Mouse (Mus musculus) fat pad, adult 2 months (tissue): ENCODE results near the gene Plscr2.
"Not testable (repeated sequence)": the region's sequence is repeated elsewhere in the genome, so short reads cannot be mapped to it uniquely, and the experiment has no call there.

ENCODE experiments used
- DNase-seq: peaks from one replicate; pipeline ENCODE4 v3.0.0-alpha.2; 2011; ENCODE audit warnings: low read depth, low spot score; ENCODE audit errors: extremely low read depth

Gene Plscr2

GRCm38 (mm10) chr9:92273271-92273670, 2.1 kb upstream of the Plscr2 start:
- no peak for DNase-seq

GRCm38 (mm10) chr9:92273956-92274762, 1.2 kb upstream of the Plscr2 start:
- no peak for DNase-seq

GRCm38 (mm10) chr9:92276360-92276759, 958 bp downstream of the Plscr2 start:
- no peak for DNase-seq

- no peak for DNase-seq
These were observed 4.6 kb downstream of the Plscr2 start for GRCm38 (mm10) chr9:92280048-92280447.

DNA sequence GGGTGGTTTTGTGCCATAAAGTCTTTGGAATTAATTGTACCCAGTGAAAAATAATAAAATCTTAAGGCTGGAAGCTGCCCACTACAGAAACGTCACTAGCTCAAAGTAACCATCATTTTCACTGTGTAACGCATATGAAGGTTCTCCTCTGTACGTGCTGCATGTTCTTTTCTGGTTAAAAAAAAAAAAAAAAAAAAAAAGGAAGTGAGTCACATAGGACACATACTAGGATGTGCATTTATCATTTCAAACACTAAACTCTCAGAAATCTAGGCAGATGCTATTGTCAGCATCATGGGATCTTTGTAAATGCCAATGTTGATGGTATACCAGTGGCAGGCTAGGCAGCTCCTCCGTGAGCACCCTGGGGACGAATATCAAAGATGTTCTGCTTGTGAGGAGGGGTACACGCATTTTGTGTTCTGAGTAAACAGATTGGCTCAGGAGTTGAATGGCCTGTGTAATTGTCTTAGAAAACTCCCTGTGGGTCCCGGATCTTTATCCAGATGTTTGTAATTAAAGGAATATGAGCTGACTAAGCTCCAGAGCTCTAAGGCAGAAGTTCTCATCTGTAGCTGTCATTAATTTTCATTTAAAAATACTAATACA, 7.3 kb downstream of the Plscr2 start:
- no peak for DNase-seq

DNA sequence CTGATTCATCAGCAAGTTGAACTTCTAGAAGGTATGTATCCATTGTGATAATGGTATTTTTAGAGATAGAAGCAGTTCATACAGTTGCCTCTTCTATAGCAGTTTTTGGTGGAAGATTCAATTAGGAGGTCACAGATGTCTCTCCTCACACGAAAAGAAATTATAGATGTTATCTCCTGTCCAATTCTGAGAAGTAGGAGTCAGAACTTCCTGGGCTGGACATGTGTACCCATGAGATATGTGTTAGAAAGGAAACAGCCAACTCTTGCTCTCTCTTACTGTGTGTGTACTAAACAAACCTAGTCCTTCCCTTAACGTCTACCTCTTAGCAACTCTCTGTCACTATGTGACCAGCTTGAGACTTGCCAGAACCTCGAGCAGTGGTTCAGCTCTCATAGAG, 14.3 kb downstream of the Plscr2 start:
- no peak for DNase-seq

- DNase-seq = no peak
These were observed 16.8 kb downstream of the Plscr2 start for GRCm38 (mm10) chr9:92292169-92292568.

- DNase-seq = no peak
These were observed 17.5 kb downstream of the Plscr2 start for GRCm38 (mm10) chr9:92292922-92293321.

GRCm38 (mm10) chr9:92293560-92294548, 18.5 kb downstream of the Plscr2 start:
- DNase-seq = no peak

GRCm38 (mm10) chr9:92298288-92298687, 22.9 kb downstream of the Plscr2 start:
- DNase-seq = no peak

GRCm38 (mm10) chr9:92301213-92301612, 25.8 kb downstream of the Plscr2 start:
- DNase-seq = no peak

- no peak for DNase-seq
These were observed 29.7 kb downstream of the Plscr2 start for GRCm38 (mm10) chr9:92305075-92305474.

- no peak for DNase-seq
These were observed 30.3 kb downstream of the Plscr2 start for GRCm38 (mm10) chr9:92305620-92306220.

DNA sequence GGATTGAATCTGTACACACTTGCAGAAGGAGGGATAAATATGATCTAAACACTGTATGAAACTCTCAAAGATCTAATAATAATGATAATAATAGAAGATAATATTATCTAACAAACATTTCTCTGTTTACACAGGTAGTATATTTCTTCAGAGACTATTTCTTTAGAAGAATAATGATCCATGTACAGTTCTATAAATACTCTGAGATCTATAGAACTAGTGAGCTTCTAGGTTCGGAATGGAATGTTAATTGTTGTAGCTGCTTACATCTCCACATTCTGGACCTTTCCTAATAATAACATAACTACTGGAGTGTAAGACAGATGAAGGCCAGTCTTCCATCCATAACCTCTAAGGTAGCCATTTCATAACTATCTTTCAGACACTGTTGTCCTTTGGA, 33.7 kb downstream of the Plscr2 start, which contains the start of gene 1700057G04Rik:
Gene 1700057G04Rik (plus strand): TSS at position 301 of the 400 bp plus-strand sequence.
- no peak for DNase-seq

GRCm38 (mm10) chr9:92316791-92317190, 41.4 kb downstream of the Plscr2 start:
- no peak for DNase-seq

DNA sequence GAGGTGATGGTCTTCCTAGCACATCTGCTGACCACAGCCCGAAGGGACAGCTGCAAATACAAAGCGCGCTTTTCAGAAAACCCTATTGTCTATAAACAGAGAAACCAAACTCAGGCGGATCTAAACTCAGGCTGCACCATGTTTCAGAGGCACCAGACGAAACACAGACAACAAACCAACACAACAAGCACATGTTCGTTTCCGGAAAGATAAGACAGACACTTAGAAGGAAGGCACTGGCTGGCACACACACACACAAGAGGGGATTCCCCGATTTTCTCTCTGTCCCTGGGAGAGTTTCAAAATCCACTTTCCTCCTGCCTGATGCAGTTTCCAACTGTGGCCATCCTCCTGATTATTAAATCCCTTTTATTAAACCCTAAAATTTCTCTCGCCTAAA, 50.5 kb downstream of the Plscr2 start:
- not testable (repeated sequence) for DNase-seq

DNA sequence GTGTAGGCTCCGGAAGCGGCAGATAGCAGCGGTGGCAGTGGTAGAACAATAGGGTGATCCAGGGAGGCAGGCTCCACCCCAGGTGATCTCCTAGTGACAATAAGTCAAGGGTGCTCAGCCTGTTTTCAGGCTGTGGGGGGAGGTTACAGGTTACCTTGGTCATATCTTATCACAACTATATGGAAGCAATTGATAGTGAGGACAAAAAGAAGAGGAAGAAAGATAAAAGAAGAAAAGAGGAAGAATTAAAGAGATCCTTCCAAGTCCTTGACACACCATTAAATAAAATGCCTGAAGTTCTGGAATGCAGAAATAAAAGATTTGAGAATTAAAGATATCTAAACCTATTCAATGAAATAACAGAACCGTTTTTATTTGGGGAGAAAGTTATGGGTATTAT, 51.4 kb downstream of the Plscr2 start:
- no peak for DNase-seq

- DNase-seq = no peak
These were observed 56.0 kb downstream of the Plscr2 start for GRCm38 (mm10) chr9:92331383-92331782.

DNA sequence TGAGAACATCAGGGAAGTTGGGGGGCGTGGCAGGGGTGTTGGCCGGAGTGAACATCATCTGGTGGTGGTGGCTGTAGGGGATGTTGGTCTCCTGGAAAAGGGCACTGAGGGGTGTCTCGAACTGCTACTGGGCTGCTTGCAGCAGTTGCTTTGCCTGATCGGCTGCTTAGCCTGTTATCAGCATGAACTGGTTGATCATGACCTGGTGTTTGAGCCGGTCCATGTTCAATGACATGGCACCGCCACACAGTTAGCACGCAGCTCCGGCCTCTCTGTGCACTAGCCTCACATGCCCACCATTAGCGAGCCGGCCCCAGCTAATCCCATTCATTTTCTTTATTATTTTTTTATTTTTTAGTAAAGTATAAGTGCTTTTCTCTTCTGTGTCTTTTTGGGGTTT, 59.4 kb downstream of the Plscr2 start:
- no peak for DNase-seq

DNA sequence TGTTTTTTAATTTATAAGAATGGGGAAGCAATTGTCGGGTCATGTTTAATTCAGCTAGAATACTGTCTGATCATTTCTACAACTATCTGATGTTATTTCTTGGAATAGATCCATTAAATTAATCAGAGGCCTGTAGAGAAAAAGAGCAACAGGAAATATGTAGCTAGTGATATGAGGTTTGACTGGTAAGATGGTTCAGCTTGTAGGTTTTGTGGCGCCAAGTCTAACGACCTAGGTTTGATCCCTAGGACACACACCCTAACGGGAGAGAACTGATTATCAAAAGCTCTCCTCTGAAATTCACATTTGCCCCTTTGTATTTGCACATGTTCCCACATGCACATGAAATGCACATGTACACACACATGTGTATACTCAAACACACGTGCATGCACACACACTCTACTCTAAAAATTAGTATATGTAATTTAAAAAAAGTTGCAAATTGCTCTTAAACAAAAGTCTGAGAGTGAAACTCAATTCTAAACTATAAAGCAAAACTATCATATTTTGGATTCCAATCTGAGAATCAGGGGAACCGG, 59.9 kb downstream of the Plscr2 start:
- DNase-seq = no peak

GRCm38 (mm10) chr9:92337063-92337462, 61.7 kb downstream of the Plscr2 start:
- no peak for DNase-seq
